10 mouse cellular contexts compared by ENCODE assay signal in the genomic region with DNA sequence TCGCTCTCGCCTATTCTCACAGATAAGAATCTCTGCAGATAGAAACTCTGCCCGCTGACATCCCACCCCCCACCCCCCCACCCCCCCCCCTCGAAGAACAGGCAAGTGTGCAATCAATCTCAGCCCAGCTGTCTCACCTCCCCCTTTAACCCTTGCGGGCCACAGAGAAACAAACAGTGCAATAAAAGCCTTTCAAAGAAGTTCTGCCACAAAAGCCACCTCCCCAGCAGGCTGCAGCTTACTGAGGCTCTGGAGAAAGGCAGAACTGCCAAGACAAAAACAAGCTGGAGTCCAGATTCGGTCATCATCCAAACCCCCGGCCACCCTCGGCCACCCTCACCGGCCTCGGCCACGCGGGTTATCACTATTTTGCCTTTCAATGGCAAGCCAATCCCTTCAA. TPM values are rescaled to one million over a fixed set of nuclear protein-coding genes. Genes with fewer than 3 reads are reported as not detected.
A peak's percentile ranks its signal among the peaks of the same experiment; 100 is the strongest.
DNase-seq lines count a peak whose midpoint lies in the region; ATAC-seq and TF ChIP-seq lines count a peak whose summit lies in the region.
"Had no signal": no experiment of that assay in that cellular context is flagged by ENCODE, and none has a peak within 500 bp of the region (broad histone marks: within the 10 kb centered on the region; RNA-seq: fewer than 3 reads in every experiment).

No protein-coding gene starts in this region.

- H3K4me2 ChIP-seq in liver, embryonic 11.5 days = peak overlapping the region; percentile 35; the same call in 1 of the 2 replicates
- no peak overlapping the region for H3K4me2 ChIP-seq in liver, postnatal 0 days (ENCODE audit: low read depth, low read length)
- H3K4me2 ChIP-seq in hindbrain, embryonic 13.5 days = peak overlapping the region; percentile 37; the same call in 1 of the 2 replicates
- H3K4me2 ChIP-seq in midbrain, postnatal 0 days (ENCODE audit: low read depth, low read length, poor library complexity, severe bottlenecking) = peak overlapping the region; percentile 38

- 48% methylated on average over 12 of the region's 12 CpGs for WGBS in liver, embryonic 11.5 days
- 52% methylated on average over 12 of the region's 12 CpGs for WGBS in liver, postnatal 0 days (ENCODE audit: insufficient replicate concordance)
- WGBS in hindbrain, embryonic 13.5 days = 5% methylated on average over 12 of the region's 12 CpGs
- WGBS in midbrain, postnatal 0 days = 11% methylated on average over 12 of the region's 12 CpGs

- ATAC-seq in liver, embryonic 11.5 days (replicated peaks; ENCODE audit: low FRiP score) = no peak
- no peak for ATAC-seq in liver, postnatal 0 days
- ATAC-seq in hindbrain, embryonic 13.5 days (ENCODE audit: low FRiP score) = no peak
- ATAC-seq in midbrain, postnatal 0 days (ENCODE audit: low FRiP score) = no peak

- peaks cover 3% of the 10 kb centered on the region for H3K4me1 ChIP-seq in liver, embryonic 11.5 days (replicated peaks; ENCODE audit: control insufficient read depth, insufficient read depth, low read length)
- peaks cover 20% of the 10 kb centered on the region for H3K4me1 ChIP-seq in liver, postnatal 0 days (ENCODE audit: insufficient read depth)
- peaks cover 47% of the 10 kb centered on the region for H3K4me1 ChIP-seq in hindbrain, embryonic 13.5 days (replicated peaks)
- 0 out of 2 replicates have a peak, but pooled peaks cover 3% of the 10 kb centered on the region for H3K4me1 ChIP-seq in midbrain, postnatal 0 days (ENCODE audit: insufficient read depth, low read length)

- H3K4me3 ChIP-seq in liver, embryonic 11.5 days (ENCODE audit: low read depth, low read length) = no peak overlapping the region
- H3K4me3 ChIP-seq in liver, postnatal 0 days (ENCODE audit: low read depth, low read length) = no peak overlapping the region
- no peak overlapping the region for H3K4me3 ChIP-seq in hindbrain, embryonic 13.5 days
- peak overlapping the region; percentile 9; the same call in 1 of the 2 replicates for H3K4me3 ChIP-seq in midbrain, postnatal 0 days (ENCODE audit: low read depth, low read length)

- TF ChIP-seq EP300 in liver, postnatal 0 days (IDR thresholded peaks at IDR 0.05; ENCODE audit: low read depth) = no peak

- no peaks in the 10 kb centered on the region for H3K36me3 ChIP-seq in liver, embryonic 11.5 days (ENCODE audit: control insufficient read depth, insufficient read depth, low read length)
- H3K36me3 ChIP-seq in liver, postnatal 0 days (replicated peaks; ENCODE audit: insufficient read depth, low read length) = no peaks in the 10 kb centered on the region
- H3K36me3 ChIP-seq in hindbrain, embryonic 13.5 days = no peaks in the 10 kb centered on the region
- no peaks in the 10 kb centered on the region for H3K36me3 ChIP-seq in midbrain, postnatal 0 days (ENCODE audit: insufficient read depth, low read length)

- H3K9ac ChIP-seq in liver, embryonic 11.5 days (ENCODE audit: low read depth, low read length) = no peak overlapping the region
- H3K9ac ChIP-seq in liver, postnatal 0 days (replicated peaks) = no peak overlapping the region
- H3K9ac ChIP-seq in hindbrain, embryonic 13.5 days = 0 out of 2 replicates have a peak overlapping the region, but pooled peaks have one; percentile 20
- H3K9ac ChIP-seq in midbrain, postnatal 0 days (replicated peaks; ENCODE audit: low read length, poor library complexity, severe bottlenecking) = no peak overlapping the region

- no peaks in the 10 kb centered on the region; the same call in 1 of the 2 replicates for H3K27me3 ChIP-seq in liver, embryonic 11.5 days (replicated peaks; ENCODE audit: control insufficient read depth, insufficient read depth, low read length)
- peaks cover 9% of the 10 kb centered on the region; the same call in 1 of the 2 replicates for H3K27me3 ChIP-seq in liver, postnatal 0 days (ENCODE audit: insufficient read depth, low read length)
- peaks cover 73% of the 10 kb centered on the region for H3K27me3 ChIP-seq in hindbrain, embryonic 13.5 days
- peaks cover 25% of the 10 kb centered on the region for H3K27me3 ChIP-seq in midbrain, postnatal 0 days (ENCODE audit: insufficient read depth, low read length)

- no peak for DNase-seq in liver, embryonic 11.5 days (ENCODE audit: low spot score)
- DNase-seq in liver, postnatal 0 days = no peak
- DNase-seq in embryo, embryonic 11 days = peak; percentile 43
- DNase-seq in midbrain, postnatal 0 days (ENCODE audit: low spot score) = no peak
- DNase-seq in c-Kit-positive CD71-positive TER-119-positive erythroid progenitor cells, embryonic 14.5 days (ENCODE audit: low spot score) = no peak
- DNase-seq in adrenal gland, adult 18-20 months (ENCODE audit: low spot score in 2 of 2) = no peak
- no peak for DNase-seq in layer of hippocampus, adult 11-12 months (ENCODE audit: low spot score)
- DNase-seq: gastrocnemius, postnatal 10 days; thymus, postnatal 25 days had no signal

- TF ChIP-seq CTCF in liver, postnatal 0 days (IDR thresholded peaks at IDR 0.05; ENCODE audit: low read depth) = no peak
- TF ChIP-seq CTCF in midbrain, postnatal 0 days (IDR thresholded peaks at IDR 0.05) = no peak

- H3K27ac ChIP-seq in liver, embryonic 11.5 days (ENCODE audit: low read depth, low read length) = no peak overlapping the region
- no peak overlapping the region for H3K27ac ChIP-seq in liver, postnatal 0 days (ENCODE audit: low read depth)
- H3K27ac ChIP-seq in hindbrain, embryonic 13.5 days = no peak overlapping the region
- H3K27ac ChIP-seq in midbrain, postnatal 0 days (ENCODE audit: low read depth, low read length) = no peak overlapping the region

- H3K9me3 ChIP-seq in liver, embryonic 11.5 days (ENCODE audit: control insufficient read depth, low read length) = no peaks in the 10 kb centered on the region
- no peaks in the 10 kb centered on the region for H3K9me3 ChIP-seq in liver, postnatal 0 days (ENCODE audit: low read length)
- H3K9me3 ChIP-seq in hindbrain, embryonic 13.5 days = no peaks in the 10 kb centered on the region
- H3K9me3 ChIP-seq in midbrain, postnatal 0 days (ENCODE audit: low read length) = no peaks in the 10 kb centered on the region

RNA-seq across cellular contexts. Expression of gene Etv5, which starts 5.6 kb away (rescaled TPM):
- polyA plus RNA-seq in liver, embryonic 11.5 days (2014; fragmentation: Nextera tagmentation; extraction: Ambion mirVana) = 16.1 TPM in 2 replicates
- 2.6 and 2.7 TPM in 2 replicates for polyA plus RNA-seq in liver, postnatal 0 days (2015; fragmentation: Nextera tagmentation; extraction: Ambion mirVana)
- 17.7 and 18.9 TPM in 2 replicates for polyA plus RNA-seq in hindbrain, embryonic 13.5 days (2015; fragmentation: Nextera tagmentation; extraction: Ambion mirVana)
- total RNA-seq in midbrain, postnatal 0 days (2014; rRNA removed) = 25.9 and 38.2 TPM in 2 replicates
- polyA plus RNA-seq in midbrain, postnatal 0 days (2015; fragmentation: Nextera tagmentation; extraction: Ambion mirVana) = 17.9 and 20.7 TPM in 2 replicates
- 10 to 100 TPM; 18.2 to 26.9 TPM for total RNA-seq in adrenal gland, adult 18-20 months (2021)
